Mouse (Mus musculus) embryo, embryonic 10.5 days (tissue): Measurements from ENCODE around the gene Sbk1.

ENCODE experiments used
- DNase-seq: peaks from one replicate; pipeline ENCODE4 v3.0.0-alpha.2; 2015; ENCODE audit warnings: low spot score

Sbk1 gene

GRCm38 (mm10) chr7:126338906-126339305, 66.5 kb downstream of the Sbk1 start:
- DNase-seq, result no peak

- no peak for DNase-seq
These were observed 67.1 kb downstream of the Sbk1 start for GRCm38 (mm10) chr7:126339521-126339971.

GRCm38 (mm10) chr7:126340206-126340618, 67.8 kb downstream of the Sbk1 start:
- no peak for DNase-seq

DNA sequence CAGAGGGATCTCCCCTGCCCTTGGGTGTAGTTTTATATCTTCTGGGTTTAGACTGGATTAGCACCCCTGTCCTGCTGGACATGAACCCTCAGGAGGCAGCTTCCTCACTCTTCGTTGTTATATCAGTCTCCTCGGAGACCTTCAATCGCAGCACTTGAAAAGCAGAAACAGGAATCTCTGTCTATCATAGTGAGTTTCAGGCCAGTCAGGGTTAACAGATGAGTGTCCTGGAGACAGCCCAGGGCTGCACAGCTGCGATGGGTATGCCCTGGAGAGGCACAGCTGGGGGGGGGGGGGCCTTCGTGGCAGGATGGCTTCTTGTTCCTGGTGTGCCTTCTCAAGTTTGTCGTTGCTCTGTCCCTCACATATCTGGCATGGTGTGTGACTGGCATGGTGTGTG, 68.5 kb downstream of the Sbk1 start:
- no peak for DNase-seq
